Mouse (Mus musculus): ENCODE results near the gene Fam167b. TPM values are rescaled to one million over a fixed set of nuclear protein-coding genes. Genes with fewer than 3 reads are reported as not detected.

Fam167b gene
- polyA plus RNA-seq (2015; fragmentation: Nextera tagmentation; extraction: Ambion mirVana) = 3.2 and 4.2 TPM in 2 replicates

DNA sequence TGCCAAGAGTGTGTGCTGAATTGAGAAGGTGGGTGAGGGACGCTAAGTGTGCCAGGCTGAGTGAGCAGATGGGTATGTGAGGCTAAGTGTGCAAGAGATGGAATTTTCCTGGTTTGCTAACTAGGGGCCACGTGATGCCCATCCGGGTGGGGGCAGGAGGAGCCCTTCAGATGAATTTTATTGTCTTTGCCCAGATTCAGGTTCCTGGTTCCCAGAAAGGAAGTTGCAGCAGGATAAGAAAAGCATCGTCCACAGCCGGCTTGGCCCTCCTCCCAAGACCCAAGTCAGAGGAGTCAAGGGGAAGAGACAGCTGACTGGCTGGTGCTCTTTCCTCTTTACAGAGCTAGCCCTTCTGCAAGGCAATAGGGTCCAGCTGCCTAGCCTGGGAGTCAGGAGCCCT is at the start of gene Fam167b:
TSS of gene Fam167b (minus strand) at position 84 of the 400 bp plus-strand sequence.
- no peaks in the 10 kb centered on the region for H3K9me3 ChIP-seq
- no peak for ATAC-seq (ENCODE audit: borderline replicate concordance, extremely low read depth, low FRiP score, low TSS enrichment)
- H3K27ac ChIP-seq = peak within 1 kb of the TSS; percentile 31; the same call in 1 of the 2 replicates
- WGBS = 73% methylated on average over 5 of the region's 5 CpGs
- H3K27me3 ChIP-seq = no peaks in the 10 kb centered on the region
- H3K9ac ChIP-seq = no peak within 1 kb of the TSS
- 0 out of 2 replicates have a peak within 1 kb of the TSS, but pooled peaks have one; percentile 15 for H3K4me2 ChIP-seq
- no peak within 1 kb of the TSS for H3K4me3 ChIP-seq
- no peaks in the 10 kb centered on the region for H3K36me3 ChIP-seq
- peaks cover 6% of the 10 kb centered on the region; the same call in 1 of the 2 replicates for H3K4me1 ChIP-seq

DNA sequence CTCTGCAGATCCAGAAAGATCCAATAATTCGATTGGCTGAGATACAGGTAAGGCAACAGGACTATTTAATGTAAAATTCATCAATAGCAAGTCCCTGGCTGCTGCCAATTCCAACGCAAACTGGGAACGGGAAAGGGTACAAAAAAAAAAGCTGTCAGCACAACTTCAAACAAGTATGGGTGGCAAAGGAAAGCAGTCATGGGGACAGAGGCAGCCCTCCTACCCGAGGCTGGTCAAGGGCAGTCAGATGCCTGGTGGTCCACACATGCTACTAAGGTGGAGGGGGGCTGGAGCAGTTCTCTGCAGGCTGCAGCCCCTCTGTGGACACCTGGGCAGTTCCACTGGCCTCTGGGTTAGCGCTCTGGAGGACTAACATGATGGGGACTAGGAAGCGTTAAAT is 47.7 kb upstream of the Fam167b start:
- peaks cover 43% of the 10 kb centered on the region for H3K4me1 ChIP-seq
- H3K9ac ChIP-seq = no peak overlapping the region
- H3K27me3 ChIP-seq = no peaks in the 10 kb centered on the region
- no peak overlapping the region for H3K4me2 ChIP-seq
- no peak overlapping the region for H3K27ac ChIP-seq
- no peak overlapping the region for H3K4me3 ChIP-seq
- 61% methylated on average over 6 of the region's 6 CpGs for WGBS
- no peak for ATAC-seq (ENCODE audit: borderline replicate concordance, extremely low read depth, low FRiP score, low TSS enrichment)
- no peaks in the 10 kb centered on the region for H3K9me3 ChIP-seq
- H3K36me3 ChIP-seq = peaks cover 48% of the 10 kb centered on the region

- 45% methylated on average over 4 of the region's 4 CpGs for WGBS
- H3K36me3 ChIP-seq = peaks cover 43% of the 10 kb centered on the region
- H3K27me3 ChIP-seq = no peaks in the 10 kb centered on the region
- H3K4me1 ChIP-seq = peaks cover 42% of the 10 kb centered on the region
- H3K27ac ChIP-seq = peak overlapping the region; percentile 84
- peak overlapping the region; percentile 71 for H3K4me2 ChIP-seq
- H3K4me3 ChIP-seq = no peak overlapping the region
- H3K9ac ChIP-seq = 0 out of 2 replicates have a peak overlapping the region, but pooled peaks have one; percentile 31
- H3K9me3 ChIP-seq = no peaks in the 10 kb centered on the region
- ATAC-seq (ENCODE audit: borderline replicate concordance, extremely low read depth, low FRiP score, low TSS enrichment) = no peak
Measured at GRCm38 (mm10) chr4:129625496-129625895, 47.1 kb upstream of the Fam167b start.

GRCm38 (mm10) chr4:129625029-129625370 is 46.7 kb upstream of the Fam167b start:
- Histone ChIP-seq H3K9me3 (no peaks in the 10 kb centered on the region), H3K4me2 (peak overlapping the region; percentile 71), H3K4me3 (peak overlapping the region; percentile 60), H3K27ac (peak overlapping the region; percentile 84), H3K9ac (peak overlapping the region; percentile 31), H3K36me3 (peaks cover 38% of the 10 kb centered on the region), H3K27me3 (no peaks in the 10 kb centered on the region), H3K4me1 (peaks cover 42% of the 10 kb centered on the region)
- 0 out of 2 replicates have a peak, but pooled peaks have one; percentile 25 for ATAC-seq (ENCODE audit: borderline replicate concordance, extremely low read depth, low FRiP score, low TSS enrichment)
- 4% methylated on average over 6 of the region's 6 CpGs for WGBS

DNA sequence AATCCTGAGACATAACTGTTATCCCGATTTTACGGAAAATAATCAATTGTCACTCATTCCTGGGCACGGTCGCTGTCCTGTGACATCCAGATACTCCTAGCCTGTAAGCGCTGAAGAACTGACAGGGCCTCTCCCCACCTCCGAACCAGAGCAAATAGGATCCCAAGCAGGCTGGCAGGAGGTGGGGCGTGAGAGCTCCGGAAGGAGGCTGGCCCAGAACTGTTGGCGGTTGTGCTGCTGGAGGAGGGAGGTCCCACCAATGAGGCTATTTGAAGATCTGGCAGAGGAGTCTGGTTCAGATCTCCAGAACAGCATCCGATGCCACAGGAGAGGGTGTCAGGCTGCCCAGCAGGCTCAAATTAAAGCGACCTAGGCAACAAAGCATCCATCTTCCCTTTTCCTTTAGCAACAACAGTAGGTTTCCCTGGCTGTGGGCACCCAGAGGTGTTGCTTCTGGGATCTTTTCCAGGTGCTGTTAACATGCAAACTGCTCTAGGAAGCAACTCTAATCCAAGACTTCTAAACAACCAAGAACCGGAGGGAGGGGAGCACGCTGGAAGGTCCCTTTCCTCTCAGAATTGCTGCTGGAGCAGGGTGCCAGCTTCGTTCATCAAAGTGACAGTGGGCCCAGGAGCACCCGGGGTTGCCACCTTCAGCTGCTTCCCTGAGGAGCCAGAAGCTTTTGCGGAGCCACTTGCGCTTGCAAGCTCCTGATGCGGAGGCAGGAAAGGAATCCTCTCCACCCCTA is 46.1 kb upstream of the Fam167b start:
- H3K4me3 ChIP-seq = peak overlapping the region; percentile 60
- ATAC-seq (ENCODE audit: borderline replicate concordance, extremely low read depth, low FRiP score, low TSS enrichment) = peak; percentile 93
- WGBS = 1% methylated on average over 18 of the region's 18 CpGs

GRCm38 (mm10) chr4:129623681-129624091 is 45.3 kb upstream of the Fam167b start, which contains the start of gene Ccdc28b:
Gene Ccdc28b (minus strand): TSS chr4:129623947.
- Histone ChIP-seq H3K4me2 (peak within 1 kb of the TSS; percentile 71), H3K4me3 (peak within 1 kb of the TSS; percentile 60), H3K36me3 (peaks cover 26% of the 10 kb centered on the region), H3K27ac (peak within 1 kb of the TSS; percentile 84), H3K4me1 (peaks cover 45% of the 10 kb centered on the region), H3K9ac (peak within 1 kb of the TSS; percentile 61), H3K27me3 (no peaks in the 10 kb centered on the region), H3K9me3 (no peaks in the 10 kb centered on the region)
- WGBS = 0% methylated on average over 10 of the region's 10 CpGs
- peak; percentile 21; the same call in 1 of the 2 replicates for ATAC-seq (ENCODE audit: borderline replicate concordance, extremely low read depth, low FRiP score, low TSS enrichment)

More for the DNA sequence above, 46.1 kb upstream of the Fam167b start:
- H3K4me2 ChIP-seq = peak overlapping the region; percentile 71
- no peaks in the 10 kb centered on the region for H3K9me3 ChIP-seq
- no peaks in the 10 kb centered on the region for H3K27me3 ChIP-seq
- peak overlapping the region; percentile 84 for H3K27ac ChIP-seq
- H3K9ac ChIP-seq = peak overlapping the region; percentile 61
- peaks cover 34% of the 10 kb centered on the region for H3K36me3 ChIP-seq
- H3K4me1 ChIP-seq = peaks cover 42% of the 10 kb centered on the region

DNA sequence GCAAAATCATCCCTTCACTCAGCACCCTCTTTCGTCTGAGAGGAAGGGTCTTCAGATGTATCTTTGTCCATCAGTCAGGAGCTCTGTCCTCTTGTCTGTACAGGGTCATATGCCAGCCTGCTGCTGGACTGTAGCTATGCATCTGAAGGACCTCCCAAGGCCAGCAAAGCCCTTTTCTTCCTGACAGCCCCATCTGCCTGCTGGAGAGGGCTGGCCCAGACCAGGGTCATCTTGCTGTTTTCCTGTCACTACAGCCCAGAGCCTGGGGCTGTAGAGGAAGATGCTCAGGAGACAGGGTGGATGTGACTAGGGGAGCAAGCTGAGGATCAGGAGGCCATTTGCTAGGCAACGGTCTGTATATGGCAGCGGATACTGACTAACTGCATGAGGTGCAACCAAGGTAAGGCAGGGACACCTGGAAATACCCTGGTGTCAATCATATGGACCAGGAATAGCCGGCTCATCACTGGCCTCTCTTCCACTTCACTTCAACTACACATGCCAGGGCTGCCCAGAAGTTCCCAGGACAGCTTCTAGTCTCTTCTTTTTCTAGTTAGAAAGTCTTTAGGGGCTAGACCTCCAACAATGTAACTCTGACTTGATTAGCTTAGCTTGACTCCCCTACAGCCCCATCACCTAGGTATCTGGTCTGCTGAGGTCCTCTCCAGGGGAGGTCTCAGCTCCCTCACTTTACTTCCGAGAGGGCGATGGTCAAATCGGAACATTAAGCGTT is 44.6 kb upstream of the Fam167b start:
- peak overlapping the region; percentile 71 for H3K4me2 ChIP-seq
- H3K9me3 ChIP-seq = no peaks in the 10 kb centered on the region
- peak overlapping the region; percentile 61 for H3K9ac ChIP-seq
- H3K4me3 ChIP-seq = peak overlapping the region; percentile 60
- peaks cover 50% of the 10 kb centered on the region for H3K4me1 ChIP-seq
- WGBS = 16% methylated on average over 8 of the region's 8 CpGs
- peak overlapping the region; percentile 84 for H3K27ac ChIP-seq
- no peaks in the 10 kb centered on the region for H3K27me3 ChIP-seq
- no peak for ATAC-seq (ENCODE audit: borderline replicate concordance, extremely low read depth, low FRiP score, low TSS enrichment)
- peaks cover 19% of the 10 kb centered on the region for H3K36me3 ChIP-seq

DNA sequence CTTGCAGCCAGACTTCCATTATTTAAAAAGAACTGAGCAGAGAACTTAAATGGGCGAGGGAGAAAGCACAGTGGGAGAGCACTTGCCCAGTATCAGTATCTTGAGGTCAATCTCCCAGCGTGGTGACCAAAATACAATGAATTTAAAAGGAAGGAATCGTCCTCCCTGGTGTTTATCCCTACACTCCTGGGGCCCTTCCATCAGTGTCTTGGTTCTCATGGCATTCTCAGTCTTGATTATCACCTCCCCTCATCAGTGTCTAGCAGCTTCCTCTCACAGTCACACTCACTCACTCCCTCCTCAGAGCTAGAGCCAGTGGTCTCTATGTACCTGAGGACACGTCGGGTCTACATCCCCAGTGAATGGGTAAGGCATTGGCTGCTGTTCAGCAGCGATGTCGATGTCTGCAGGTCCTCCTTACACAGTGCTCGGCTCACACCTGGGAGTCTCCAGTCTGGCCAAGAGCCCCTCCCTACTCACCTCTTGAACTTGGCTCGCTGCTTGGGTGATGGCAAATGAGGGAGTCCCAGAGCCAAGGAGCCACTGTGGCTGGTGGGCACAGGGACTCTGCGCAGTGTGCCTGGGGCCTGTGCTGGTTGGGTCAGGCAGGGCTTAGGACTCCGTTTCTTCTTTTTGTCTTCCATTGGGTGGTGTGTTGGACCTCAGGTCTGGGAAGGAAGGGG is 43.9 kb upstream of the Fam167b start:
- H3K27ac ChIP-seq = peak overlapping the region; percentile 68; the same call in 1 of the 2 replicates
- H3K4me2 ChIP-seq = peak overlapping the region; percentile 71
- no peaks in the 10 kb centered on the region for H3K27me3 ChIP-seq
- H3K4me1 ChIP-seq = peaks cover 50% of the 10 kb centered on the region
- no peak for ATAC-seq (ENCODE audit: borderline replicate concordance, extremely low read depth, low FRiP score, low TSS enrichment)
- WGBS = 71% methylated on average over 11 of the region's 11 CpGs
- peak overlapping the region; percentile 60 for H3K4me3 ChIP-seq
- no peak overlapping the region for H3K9ac ChIP-seq
- no peaks in the 10 kb centered on the region for H3K9me3 ChIP-seq
- peaks cover 12% of the 10 kb centered on the region for H3K36me3 ChIP-seq

DNA sequence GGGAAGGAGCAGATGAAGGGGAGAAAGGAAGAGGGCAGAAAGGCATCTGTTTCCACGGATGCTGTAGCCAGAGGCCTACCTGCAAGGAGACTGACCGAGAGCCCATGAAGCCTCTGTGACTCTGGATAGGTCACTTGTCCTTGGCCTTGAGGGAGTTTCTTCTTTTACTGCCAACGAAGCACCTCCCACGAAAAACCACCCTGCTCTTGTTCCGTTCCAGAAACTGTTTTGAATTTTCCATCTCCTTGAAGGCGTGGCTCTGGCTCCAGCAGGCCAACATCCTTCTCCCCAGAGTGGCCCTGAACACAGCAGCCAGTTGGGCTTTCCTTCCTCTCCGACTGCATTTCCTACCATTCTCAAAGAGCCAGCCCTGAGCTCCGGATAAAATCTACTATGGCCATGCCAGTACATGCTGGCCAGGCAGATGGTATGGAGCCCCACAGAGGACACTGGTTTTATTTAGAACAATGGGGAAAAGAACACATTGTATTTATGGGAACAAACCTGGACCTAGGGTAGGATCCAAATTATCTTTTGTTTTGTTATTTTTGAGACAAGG is 43.0 kb upstream of the Fam167b start:
- no peak overlapping the region for H3K9ac ChIP-seq
- no peak overlapping the region for H3K4me3 ChIP-seq
- H3K9me3 ChIP-seq = no peaks in the 10 kb centered on the region
- no peak for ATAC-seq (ENCODE audit: borderline replicate concordance, extremely low read depth, low FRiP score, low TSS enrichment)
- WGBS = 71% methylated on average over 8 of the region's 8 CpGs
- H3K4me2 ChIP-seq = peak overlapping the region; percentile 11; the same call in 1 of the 2 replicates
- H3K4me1 ChIP-seq = peaks cover 44% of the 10 kb centered on the region
- no peaks in the 10 kb centered on the region for H3K27me3 ChIP-seq
- peak overlapping the region; percentile 68 for H3K27ac ChIP-seq
- H3K36me3 ChIP-seq = peaks cover 3% of the 10 kb centered on the region

GRCm38 (mm10) chr4:129620419-129621282 is 42.3 kb upstream of the Fam167b start:
- H3K4me2 ChIP-seq = peak overlapping the region; percentile 11; the same call in 1 of the 2 replicates
- no peak overlapping the region for H3K9ac ChIP-seq
- 76% methylated on average over 11 of the region's 11 CpGs for WGBS
- ATAC-seq (ENCODE audit: borderline replicate concordance, extremely low read depth, low FRiP score, low TSS enrichment) = no peak
- no peaks in the 10 kb centered on the region for H3K9me3 ChIP-seq
- no peaks in the 10 kb centered on the region for H3K27me3 ChIP-seq
- H3K36me3 ChIP-seq = no peaks in the 10 kb centered on the region; the same call in none of the 2 replicates
- peak overlapping the region; percentile 68 for H3K27ac ChIP-seq
- no peak overlapping the region for H3K4me3 ChIP-seq
- peaks cover 37% of the 10 kb centered on the region for H3K4me1 ChIP-seq
